Mouse (Mus musculus) stomach, embryonic 14.5 days (tissue): ENCODE measurements around the gene Cdk9. TPM values are rescaled to one million over a fixed set of nuclear protein-coding genes. Genes with fewer than 3 reads are reported as not detected.
A peak's percentile ranks its signal among the peaks of the same experiment; 100 is the strongest.

Experiments
- ATAC-seq: fragments of 200-750 bp; cut with Nextera tagmentation; 2 replicates; pipeline ENCODE4 v1.8.0; 2017; ENCODE audit warnings: low read depth, moderate TSS enrichment; ENCODE audit not compliant: insufficient number of reproducible peaks, insufficient read depth, low FRiP score
- H3K27ac ChIP-seq: fragments of 300-500 bp; sonication (generic); 2 replicates; pipeline ENCODE4 v1.5.1; 2014; ENCODE audit warnings: mild to moderate bottlenecking, low read length, moderate library complexity, mixed read lengths
- H3K27me3 ChIP-seq: fragments of 300-500 bp; sonication (generic); 2 replicates; pipeline ENCODE4 v1.6.1; 2014; ENCODE audit warnings: low read length, control low read depth, mixed read lengths; ENCODE audit not compliant: control insufficient read depth, insufficient read depth
- H3K36me3 ChIP-seq: fragments of 300-500 bp; sonication (generic); 2 replicates; pipeline ENCODE4 v1.6.1; 2014; ENCODE audit warnings: mild to moderate bottlenecking, control low read depth, low read length, moderate library complexity, mixed read lengths; ENCODE audit not compliant: control insufficient read depth, insufficient read depth
- H3K4me1 ChIP-seq: fragments of 300-500 bp; sonication (generic); 2 replicates; pipeline ENCODE4 v1.6.1; 2014; ENCODE audit warnings: low read length, control low read depth, mixed read lengths; ENCODE audit not compliant: control insufficient read depth, insufficient read depth
- H3K4me2 ChIP-seq: fragments of 300-500 bp; sonication (generic); replicated peaks from 2 replicates; pipeline ENCODE4 v1.6.1; 2014; ENCODE audit warnings: low read depth, low read length, control low read depth
- H3K4me3 ChIP-seq: fragments of 300-500 bp; sonication (generic); 2 replicates; pipeline ENCODE4 v1.5.1; 2014; ENCODE audit warnings: low read depth, low read length, control low read depth
- H3K9ac ChIP-seq: fragments of 300-500 bp; sonication (generic); replicated peaks from 2 replicates; pipeline ENCODE4 v1.6.1; 2014; ENCODE audit warnings: low read depth, mild to moderate bottlenecking, control low read depth, low read length, moderate library complexity, mixed read lengths
- H3K9me3 ChIP-seq: fragments of 300-500 bp; sonication (generic); 2 replicates; pipeline ENCODE4 v1.6.1; 2016; ENCODE audit warnings: low read depth, low read length, control low read depth; ENCODE audit not compliant: control insufficient read depth
- WGBS: fragments of 180-500 bp; shearing (Covaris S2); extraction: QIAGEN DNeasy Blood & Tissue Kit; methylation state at CpG from one replicate; pipeline ENCODE4 v1.1.7; 2014; 5-methylcytosine and 5-hydroxymethylcytosine counted together
- polyA plus RNA-seq: library from polyadenylated mRNA; unstranded; fragments of >200 nt; fragmentation: Nextera tagmentation; extraction: Ambion mirVana; gene quantifications from 2 replicates; pipeline ENCODE4 v1.2.1, GENCODE M21; 2014

The Cdk9 gene
- polyA plus RNA-seq, 1 experiment from 2014 or later, result 78.6 TPM

DNA sequence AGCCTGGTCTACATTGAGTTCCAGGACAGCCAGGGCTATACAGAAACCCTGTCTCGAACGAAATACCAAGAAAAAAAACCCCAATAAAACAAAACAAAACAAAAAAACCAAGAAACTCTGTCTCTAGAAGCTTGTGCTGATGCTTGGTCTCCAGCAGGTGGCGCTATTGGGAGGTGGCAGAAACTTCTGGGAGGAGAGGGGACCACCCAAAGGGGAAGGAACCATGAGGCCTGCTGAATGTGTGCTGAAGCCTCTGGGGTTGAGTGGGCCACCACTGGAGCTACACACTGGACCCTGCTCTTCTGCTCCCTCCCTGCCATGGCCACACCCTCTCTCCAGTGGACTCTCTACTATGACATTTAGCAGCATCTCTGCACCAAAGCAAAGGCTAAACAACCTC, 4.2 kb downstream of the Cdk9 start:
- ATAC-seq, result no peak
- no peaks in the 10 kb centered on the region for H3K27me3 ChIP-seq
- no peaks in the 10 kb centered on the region for H3K9me3 ChIP-seq
- no peak overlapping the region for H3K9ac ChIP-seq
- WGBS, result 41% methylated on average over 3 of the region's 3 CpGs
- H3K4me2 ChIP-seq, result no peak overlapping the region
- H3K36me3 ChIP-seq, result peaks cover 53% of the 10 kb centered on the region
- no peak overlapping the region for H3K27ac ChIP-seq
- peaks cover 6% of the 10 kb centered on the region for H3K4me1 ChIP-seq
- no peak overlapping the region for H3K4me3 ChIP-seq

- 91% methylated on average over 6 of the region's 6 CpGs for WGBS
- Histone ChIP-seq H3K36me3 (peaks cover 57% of the 10 kb centered on the region), H3K9ac (no peak overlapping the region), H3K27ac (no peak overlapping the region), H3K4me2 (no peak overlapping the region), H3K4me1 (peaks cover 6% of the 10 kb centered on the region), H3K27me3 (no peaks in the 10 kb centered on the region), H3K9me3 (no peaks in the 10 kb centered on the region), H3K4me3 (no peak overlapping the region)
- ATAC-seq, result no peak
Measured at GRCm38 (mm10) chr2:32706971-32707370, 5.9 kb downstream of the Cdk9 start.

GRCm38 (mm10) chr2:32705018-32705417, 7.9 kb downstream of the Cdk9 start:
- no peaks in the 10 kb centered on the region for H3K9me3 ChIP-seq
- H3K4me2 ChIP-seq, result no peak overlapping the region
- no peak for ATAC-seq
- no peaks in the 10 kb centered on the region for H3K27me3 ChIP-seq
- no peak overlapping the region for H3K27ac ChIP-seq
- H3K36me3 ChIP-seq, result peaks cover 54% of the 10 kb centered on the region
- no peak overlapping the region for H3K9ac ChIP-seq
- H3K4me1 ChIP-seq, result no peaks in the 10 kb centered on the region
- no peak overlapping the region for H3K4me3 ChIP-seq
- WGBS, result 86% methylated on average over 7 of the region's 7 CpGs

- peaks cover 44% of the 10 kb centered on the region for H3K36me3 ChIP-seq
- no peak within 1 kb of the TSS for H3K4me2 ChIP-seq
- H3K9ac ChIP-seq, result no peak within 1 kb of the TSS
- ATAC-seq, result no peak
- no peaks in the 10 kb centered on the region for H3K4me1 ChIP-seq
- WGBS, result 61% methylated on average over 2 of the region's 2 CpGs
- no peak within 1 kb of the TSS for H3K4me3 ChIP-seq
- no peaks in the 10 kb centered on the region for H3K27me3 ChIP-seq
- H3K27ac ChIP-seq, result no peak within 1 kb of the TSS
- H3K9me3 ChIP-seq, result no peaks in the 10 kb centered on the region
Measured at GRCm38 (mm10) chr2:32704021-32704421, 8.9 kb downstream of the Cdk9 start, which contains the start of gene Fpgs. TSS of gene Fpgs (minus strand) at chr2:32704145.

DNA sequence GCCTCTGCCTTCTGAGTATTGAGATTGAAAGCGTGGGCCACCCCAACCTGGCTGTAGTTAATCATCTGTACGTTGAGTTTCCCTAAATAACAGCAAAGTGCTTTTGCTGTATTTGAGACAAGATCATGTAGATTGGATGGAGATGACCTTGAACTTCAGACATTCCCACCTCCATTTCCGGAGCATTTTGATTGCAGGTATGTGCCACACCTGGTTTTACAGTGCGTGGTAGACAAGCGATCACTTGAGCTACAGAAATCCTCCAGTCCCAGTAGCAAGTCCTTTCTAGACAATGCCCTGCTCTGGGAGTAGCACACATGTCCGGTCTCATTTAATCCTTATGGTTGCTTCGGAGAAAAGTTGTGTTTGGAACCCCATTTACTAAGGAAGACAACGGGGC, 9.8 kb downstream of the Cdk9 start:
- no peak for ATAC-seq
- Histone ChIP-seq H3K4me3 (no peak overlapping the region), H3K27me3 (no peaks in the 10 kb centered on the region), H3K4me1 (no peaks in the 10 kb centered on the region), H3K4me2 (no peak overlapping the region), H3K36me3 (peaks cover 38% of the 10 kb centered on the region), H3K9me3 (no peaks in the 10 kb centered on the region), H3K9ac (no peak overlapping the region), H3K27ac (no peak overlapping the region)
- 93% methylated on average over 8 of the region's 8 CpGs for WGBS

DNA sequence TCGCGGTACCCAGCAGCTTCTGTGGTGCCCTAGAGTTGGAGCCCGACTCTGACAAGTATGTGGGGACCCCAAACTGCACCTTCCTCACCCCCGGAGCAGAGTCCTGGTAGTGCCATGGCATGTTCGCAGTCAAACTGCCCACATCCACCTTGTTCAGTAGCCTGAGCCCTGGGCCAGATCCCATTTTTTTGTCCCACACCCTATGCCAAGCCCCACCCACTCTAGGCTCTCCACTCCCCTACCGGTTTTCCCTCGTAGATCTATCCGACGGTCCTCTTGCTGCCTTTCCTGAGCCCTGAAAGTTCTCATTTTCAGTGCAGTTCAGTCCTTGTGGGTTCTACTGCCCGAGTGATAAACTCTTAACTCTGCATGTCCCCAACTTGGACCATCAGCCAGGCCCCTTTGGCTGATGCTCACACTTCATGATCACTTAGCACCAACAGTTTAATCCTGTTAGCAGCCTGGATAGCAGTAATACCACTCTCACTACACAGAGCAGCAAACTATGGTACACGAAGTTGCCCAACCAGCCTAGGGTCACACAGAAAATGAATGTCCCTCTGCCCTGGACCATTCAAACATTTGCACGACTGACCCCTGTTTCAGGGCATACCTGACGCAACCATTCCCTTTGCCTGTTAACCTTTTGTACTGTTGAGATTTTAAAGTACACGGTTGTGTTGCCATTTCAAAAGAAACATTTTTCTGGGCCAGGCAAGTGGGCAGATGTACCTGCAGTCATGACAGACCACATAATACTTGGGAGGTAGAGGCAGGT, 11.7 kb downstream of the Cdk9 start:
- Histone ChIP-seq H3K27ac (no peak overlapping the region), H3K36me3 (peaks cover 21% of the 10 kb centered on the region), H3K9ac (no peak overlapping the region), H3K27me3 (no peaks in the 10 kb centered on the region), H3K4me2 (no peak overlapping the region), H3K9me3 (no peaks in the 10 kb centered on the region), H3K4me1 (no peaks in the 10 kb centered on the region), H3K4me3 (no peak overlapping the region)
- ATAC-seq, result no peak
- 82% methylated on average over 14 of the region's 14 CpGs for WGBS

DNA sequence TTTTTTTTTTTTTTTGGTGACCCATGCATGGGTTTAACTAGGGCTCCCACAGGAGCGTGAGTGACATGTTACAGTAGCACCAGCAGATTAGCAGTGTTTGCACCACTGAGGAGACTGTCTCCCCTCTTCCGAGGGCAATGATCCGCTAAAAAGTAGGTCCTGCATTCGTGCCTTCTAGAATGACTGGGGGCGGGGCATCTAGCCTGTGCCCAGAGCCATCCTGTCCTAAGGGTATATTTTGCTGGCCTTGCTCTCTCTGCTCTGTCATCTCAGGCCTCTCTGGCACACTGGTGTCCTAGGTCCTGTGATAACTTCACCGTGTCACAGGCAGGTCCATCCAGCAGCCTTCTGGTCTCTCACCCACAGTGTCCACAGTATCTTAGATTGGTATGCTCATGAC, 13.2 kb downstream of the Cdk9 start:
- Histone ChIP-seq H3K9me3 (no peaks in the 10 kb centered on the region), H3K4me1 (no peaks in the 10 kb centered on the region), H3K4me3 (no peak overlapping the region), H3K27me3 (no peaks in the 10 kb centered on the region), H3K36me3 (peaks cover 7% of the 10 kb centered on the region; the same call in 1 of the 2 replicates), H3K9ac (no peak overlapping the region), H3K4me2 (no peak overlapping the region), H3K27ac (no peak overlapping the region)
- no peak for ATAC-seq
- WGBS, result 82% methylated on average over 6 of the region's 6 CpGs

GRCm38 (mm10) chr2:32694691-32695090, 18.2 kb downstream of the Cdk9 start:
- peaks cover 13% of the 10 kb centered on the region for H3K4me1 ChIP-seq
- H3K27me3 ChIP-seq, result no peaks in the 10 kb centered on the region
- WGBS, result 86% methylated on average over 12 of the region's 12 CpGs
- H3K27ac ChIP-seq, result peak overlapping the region; percentile 66; the same call in 1 of the 2 replicates
- H3K4me2 ChIP-seq, result peak overlapping the region; percentile 83
- H3K4me3 ChIP-seq, result peak overlapping the region; percentile 92; the same call in 1 of the 2 replicates
- no peak overlapping the region for H3K9ac ChIP-seq
- no peaks in the 10 kb centered on the region for H3K9me3 ChIP-seq
- no peak for ATAC-seq
- H3K36me3 ChIP-seq, result no peaks in the 10 kb centered on the region; the same call in 1 of the 2 replicates
